Mouse (Mus musculus) adrenal gland, adult (tissue): Measurements from ENCODE around the gene Nps.

ENCODE experiments used
- DNase-seq, 2 experiments: peaks; one replicate each; pipeline ENCODE4 v3.0.0; 2022 to 2023; ENCODE audit warnings: low spot score in 1 of 2; ENCODE audit not compliant: inconsistent age in 2 of 2

Nps gene

DNA sequence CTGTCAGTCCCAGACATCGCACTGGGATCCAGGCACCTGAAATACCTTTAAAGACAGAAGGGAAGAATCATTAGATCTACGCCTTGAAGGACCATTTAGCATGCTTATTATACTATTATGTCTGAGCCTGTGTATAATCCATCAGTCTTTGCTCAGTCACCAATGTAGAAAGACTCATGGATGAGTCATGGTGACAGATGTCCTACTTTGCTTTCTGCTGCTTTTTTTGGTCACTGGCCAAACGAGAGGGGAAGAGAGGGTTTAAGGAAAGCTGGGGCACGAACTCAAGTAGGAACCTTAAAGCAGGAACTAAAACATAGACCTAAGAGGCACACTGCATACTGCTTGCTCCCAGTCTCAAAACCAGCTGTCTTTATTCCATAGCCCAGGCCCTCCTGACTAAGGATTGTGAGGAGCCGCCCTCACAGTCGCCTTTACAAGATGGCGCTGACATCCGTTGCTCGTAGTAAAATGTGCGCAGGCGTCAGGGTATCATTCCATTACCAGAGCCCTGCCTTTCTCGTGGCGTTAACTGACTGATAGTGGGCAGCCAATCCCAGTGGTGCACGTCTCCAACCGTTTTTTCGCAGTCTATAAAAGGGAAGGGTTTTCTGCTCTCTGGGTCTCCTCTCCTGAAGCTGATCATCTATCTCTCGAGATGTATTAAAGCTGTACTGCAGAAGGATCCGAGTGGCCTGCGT is at the start of gene Nps:
TSS of gene Nps (plus strand) at position 651 of the 701 bp plus-strand sequence.
- DNase-seq = peak in 1 of 2 experiments; percentile 64

DNA sequence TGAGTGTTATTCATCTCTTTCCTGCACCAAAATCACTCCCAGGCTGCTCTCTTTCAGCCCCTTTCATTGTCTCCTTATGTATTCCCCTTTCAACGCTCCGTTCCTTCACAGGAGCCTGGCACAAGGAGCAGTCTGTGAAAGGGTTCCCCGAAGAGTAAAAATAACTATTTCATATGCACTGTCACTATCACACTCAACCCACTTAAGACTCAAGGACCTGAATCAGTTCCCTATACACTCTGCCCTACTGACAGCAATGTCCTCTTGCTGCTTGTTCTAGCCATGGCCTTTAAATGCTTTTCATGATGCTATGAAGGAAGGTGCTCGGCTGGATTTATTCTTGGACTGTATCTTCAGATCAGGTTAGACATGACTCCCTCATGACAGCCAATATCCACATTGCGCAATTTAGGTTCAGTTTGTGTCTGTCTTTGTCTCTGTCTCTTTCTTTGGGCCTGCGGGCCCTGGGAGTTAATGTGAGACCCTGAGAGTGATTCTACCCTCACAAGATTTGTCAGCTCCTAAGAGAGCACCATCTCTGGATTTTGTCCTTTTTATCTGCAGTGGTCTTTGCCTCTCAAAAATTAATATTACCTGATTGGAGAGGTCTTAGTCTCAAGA is 49.4 kb upstream of the Nps start:
- no peak for DNase-seq

DNA sequence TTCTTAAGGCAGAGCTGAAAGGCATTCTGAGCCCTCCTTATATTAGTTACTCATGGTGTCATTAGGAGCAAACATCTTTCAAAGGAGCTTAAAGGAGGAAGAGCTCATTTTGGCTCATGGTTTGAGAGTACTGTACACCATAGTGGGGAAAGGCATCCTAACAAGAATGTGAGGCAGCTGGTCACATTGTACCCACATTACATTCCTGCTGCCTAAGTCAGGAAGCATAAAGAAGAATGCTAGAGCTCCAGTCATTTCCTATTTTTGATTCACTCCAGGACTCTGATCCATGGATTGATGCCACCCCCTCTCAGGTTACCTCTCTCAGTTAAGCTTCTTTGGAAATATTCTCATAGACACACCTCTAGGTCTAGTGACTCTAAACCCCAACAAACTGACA is 48.2 kb upstream of the Nps start:
- DNase-seq = no peak

DNA sequence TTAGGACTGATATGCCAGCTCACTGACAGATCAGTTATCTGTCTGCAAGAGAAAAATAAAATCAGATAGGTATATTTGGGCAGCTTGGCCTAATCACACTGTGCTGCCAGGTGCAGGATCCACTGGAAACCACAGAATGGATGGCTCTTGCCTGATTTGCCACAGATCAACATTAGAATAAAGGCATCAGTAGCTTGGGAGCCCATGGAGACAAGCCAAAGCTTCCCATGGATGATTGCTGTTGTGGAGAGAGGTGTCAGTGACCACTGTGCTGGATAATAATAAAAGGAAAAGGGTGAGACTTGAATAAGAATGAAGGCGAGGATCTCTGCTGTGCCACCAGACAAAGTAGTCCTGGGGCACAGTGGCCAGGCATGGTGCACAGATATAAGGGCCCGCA is 47.7 kb upstream of the Nps start:
- DNase-seq = no peak

DNA sequence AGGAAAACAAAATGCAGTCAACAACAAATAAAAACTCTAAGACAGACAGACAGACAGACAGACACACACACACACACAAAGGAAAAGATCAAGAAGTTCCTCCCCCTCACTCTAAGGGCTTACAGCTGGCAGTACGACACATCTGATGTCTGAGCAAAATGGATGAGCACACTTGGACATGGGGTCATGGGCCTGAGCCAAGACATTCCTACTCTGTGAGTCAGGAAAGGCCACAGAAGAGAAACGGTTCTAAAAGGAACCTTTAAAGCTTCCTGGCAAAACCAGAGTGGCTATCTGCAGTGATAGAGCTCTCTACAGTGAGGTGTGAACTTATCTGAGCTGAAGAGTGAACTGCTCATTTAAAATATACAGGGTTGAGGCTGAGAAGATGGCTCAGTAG is 46.0 kb upstream of the Nps start:
- DNase-seq = peak; percentile 90 to 92

DNA sequence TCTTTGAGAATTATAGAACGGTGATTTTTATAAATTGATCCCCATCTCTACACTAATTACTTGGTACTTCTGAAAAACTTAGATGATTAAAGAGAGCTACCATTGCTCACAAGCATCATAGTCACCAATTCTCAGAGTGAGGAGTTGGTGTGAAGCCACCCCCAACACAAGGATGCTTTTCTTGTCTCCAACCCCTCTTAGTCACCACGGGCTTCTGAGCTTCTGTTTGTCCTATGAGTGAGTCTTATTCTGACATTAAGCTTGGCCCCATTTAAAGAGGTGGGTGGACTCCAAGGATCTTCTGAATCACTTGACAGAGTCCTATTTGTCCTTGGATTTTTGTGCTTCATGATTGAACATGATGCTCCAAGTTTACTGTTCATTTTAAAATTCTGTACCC is 37.0 kb upstream of the Nps start:
- no peak for DNase-seq

DNA sequence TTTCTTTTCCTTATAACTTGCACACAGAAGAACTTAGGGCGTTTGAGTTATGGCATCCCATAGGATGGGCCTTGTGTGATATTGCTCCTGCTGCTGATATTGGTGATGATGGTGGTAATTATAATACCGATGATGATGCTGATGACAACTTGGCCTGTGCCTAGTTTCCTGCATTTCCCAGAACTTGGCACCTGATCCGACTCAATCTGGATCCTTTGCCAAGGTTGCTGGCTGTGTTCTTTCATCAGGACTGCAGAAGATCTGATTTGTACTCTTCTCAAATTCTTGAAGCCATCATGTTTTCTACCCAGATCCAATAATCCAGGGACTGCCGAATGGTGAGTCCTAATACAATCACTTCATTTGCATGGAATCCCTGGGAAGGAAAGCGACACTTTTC is 32.5 kb upstream of the Nps start:
- DNase-seq = no peak

DNA sequence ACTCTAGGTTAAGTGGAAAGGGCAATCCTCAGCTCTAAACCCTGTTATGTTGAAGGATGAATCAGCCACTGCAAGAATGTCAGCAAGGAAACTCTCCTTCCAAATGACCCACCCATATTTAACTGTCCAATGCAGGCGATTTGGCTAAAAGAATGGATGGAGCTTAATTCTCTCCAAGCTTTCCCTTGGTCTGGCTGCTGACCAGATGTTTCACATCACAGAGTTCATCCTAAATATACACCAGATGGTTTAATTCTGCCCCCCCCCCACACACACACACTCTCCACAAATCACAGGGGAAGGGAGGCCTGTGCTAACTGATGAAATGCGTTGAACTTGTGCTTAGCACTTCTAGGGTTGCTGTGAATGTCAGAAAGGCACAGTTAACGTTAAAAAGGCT is 21.4 kb upstream of the Nps start:
- DNase-seq = no peak

DNA sequence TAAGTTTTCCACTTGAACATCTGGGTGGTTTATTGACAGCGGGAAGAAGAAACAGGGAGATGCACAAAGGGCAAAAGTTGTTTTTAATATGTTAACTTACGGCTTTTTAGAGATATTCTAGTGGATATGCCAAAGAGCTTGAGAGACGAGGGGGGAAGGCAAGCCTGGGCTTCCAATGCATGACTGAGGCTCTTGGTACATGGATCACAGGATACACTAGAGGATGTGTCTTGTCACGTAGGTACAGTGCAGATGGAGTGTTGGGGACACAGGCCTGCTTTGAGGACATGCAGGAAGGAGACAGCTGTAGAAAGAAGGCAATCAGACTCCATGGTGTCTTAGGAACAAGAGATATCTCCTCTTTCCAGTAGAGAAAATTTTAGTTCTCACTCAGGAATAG is 19.1 kb upstream of the Nps start:
- DNase-seq = no peak

DNA sequence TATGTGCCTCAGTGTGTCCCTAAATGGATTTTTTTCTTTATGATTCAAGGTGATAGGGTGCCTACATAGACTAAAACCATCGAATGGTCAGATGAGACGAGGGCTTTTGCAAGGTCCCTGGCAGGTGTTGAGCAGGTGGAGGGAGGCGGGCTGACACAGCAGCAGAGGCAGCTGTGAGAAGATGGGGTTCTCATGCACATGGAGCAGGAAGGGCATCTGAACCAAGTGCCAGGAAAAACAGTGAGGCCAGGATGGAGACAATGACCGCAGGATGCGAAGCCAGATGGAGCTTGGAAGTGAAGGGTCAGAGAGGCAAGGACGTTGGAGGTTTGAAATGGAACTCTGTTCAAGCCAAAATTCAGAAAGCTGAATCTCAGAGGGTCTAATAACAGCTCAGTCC is 18.5 kb upstream of the Nps start:
- DNase-seq = no peak

DNA sequence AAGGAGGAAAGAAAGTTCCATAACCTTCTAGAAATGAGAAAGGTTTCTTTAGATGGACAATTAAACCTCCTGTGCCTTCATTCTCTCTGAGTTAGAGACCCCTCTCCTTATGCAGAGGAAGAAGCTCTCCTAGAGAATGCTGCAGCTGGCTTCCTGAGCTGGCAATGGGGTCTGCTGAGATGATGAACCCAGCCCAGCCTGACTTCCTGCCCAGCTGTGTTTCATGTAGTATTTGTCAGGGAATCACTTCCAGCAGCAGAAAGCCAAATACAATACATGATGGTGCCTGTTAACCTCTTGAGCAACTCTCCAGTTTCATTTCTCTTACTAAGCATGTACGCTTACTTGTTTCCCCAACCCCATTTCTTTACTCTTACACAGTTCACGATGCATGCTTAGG is 17.9 kb upstream of the Nps start:
- no peak for DNase-seq

DNA sequence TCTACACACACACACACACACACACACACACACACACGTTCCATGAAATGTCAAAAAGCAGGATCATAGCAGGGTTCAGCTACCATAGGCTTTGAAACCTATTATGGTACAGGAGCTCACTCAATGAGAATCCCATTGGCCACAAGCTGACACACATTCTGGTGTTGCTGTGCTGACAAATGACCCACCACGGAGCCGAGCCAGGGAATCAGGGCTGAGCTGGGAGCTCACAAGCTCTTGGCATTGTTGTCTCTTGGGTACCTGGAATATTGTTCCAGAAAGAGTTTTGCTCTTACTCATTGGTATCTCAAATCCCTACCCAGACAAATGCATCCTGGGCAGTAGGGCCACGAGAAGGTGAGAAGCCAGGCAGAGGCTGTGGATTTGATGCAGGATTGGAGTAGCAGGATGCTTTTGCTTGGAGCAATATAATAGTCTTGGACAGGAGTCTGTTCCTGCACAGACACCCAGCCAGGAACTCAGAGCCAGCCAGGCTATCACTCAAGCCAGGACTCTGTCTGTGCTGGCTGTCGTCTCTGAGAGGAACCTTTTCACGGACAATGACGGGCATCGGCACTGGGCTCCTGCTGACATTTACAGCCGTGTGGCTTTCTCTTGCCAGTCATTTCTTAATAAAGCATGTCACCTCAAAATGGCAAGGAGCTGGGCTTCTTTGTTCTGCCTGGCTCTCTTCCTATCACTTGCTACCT is 14.2 kb upstream of the Nps start:
- DNase-seq = peak in 1 of 2 experiments; percentile 22

DNA sequence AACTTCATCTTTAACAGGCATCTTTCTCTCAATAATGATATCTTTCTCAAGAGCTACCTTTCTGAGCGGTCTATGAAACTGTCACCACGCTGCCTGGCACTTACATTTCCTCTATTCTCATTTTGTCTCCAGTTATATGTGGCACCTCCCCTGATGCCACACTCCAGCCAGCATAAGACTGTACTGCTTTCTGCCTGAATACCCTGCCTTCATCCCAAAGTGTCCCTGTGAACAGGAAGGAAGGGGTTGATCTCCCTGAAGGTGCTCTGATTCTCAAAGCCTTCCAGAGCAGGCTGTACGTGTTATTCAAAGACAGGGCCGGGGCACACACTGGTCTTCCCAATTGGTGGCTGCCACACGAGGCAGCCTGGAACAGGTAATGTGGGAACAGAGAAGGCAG is 12.1 kb upstream of the Nps start:
- DNase-seq = no peak

DNA sequence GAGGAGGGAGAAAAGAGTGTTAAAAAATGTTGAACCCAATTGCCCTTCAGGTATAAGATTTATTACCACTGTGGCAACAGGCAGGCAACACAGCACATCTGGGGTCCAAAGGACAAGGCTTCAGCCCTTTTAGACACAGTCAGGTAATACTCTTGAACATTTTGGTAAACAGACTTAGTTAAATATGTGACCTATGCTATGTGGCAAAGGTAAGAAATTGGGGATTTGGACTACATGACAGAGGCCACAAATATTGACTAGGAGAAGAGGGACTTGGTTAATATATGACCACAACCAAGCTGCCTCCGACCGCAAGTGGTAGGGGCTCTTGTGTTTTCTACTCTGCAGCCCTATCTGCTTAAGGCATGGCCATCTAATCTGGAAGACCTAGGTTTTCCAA is 5.3 kb upstream of the Nps start:
- no peak for DNase-seq

DNA sequence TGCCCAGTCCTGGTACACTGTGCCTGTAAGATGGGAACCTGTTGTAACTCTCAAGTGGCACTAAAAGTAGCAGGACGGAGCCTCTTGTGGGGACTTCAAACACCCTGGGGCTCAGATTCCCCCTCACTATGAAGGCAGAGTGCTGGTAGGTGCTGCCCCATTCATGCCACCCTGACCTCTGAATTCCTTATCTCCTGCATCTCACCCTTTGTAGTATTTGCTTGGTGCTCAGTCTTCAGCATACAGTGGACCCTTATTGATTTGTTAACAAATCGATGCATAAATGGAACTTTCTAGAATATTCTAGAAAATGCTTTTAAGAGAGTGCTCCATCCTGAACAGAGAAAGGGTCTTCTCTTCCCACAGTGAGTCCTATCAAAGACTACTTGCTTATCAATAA is 4.1 kb upstream of the Nps start:
- DNase-seq = no peak

DNA sequence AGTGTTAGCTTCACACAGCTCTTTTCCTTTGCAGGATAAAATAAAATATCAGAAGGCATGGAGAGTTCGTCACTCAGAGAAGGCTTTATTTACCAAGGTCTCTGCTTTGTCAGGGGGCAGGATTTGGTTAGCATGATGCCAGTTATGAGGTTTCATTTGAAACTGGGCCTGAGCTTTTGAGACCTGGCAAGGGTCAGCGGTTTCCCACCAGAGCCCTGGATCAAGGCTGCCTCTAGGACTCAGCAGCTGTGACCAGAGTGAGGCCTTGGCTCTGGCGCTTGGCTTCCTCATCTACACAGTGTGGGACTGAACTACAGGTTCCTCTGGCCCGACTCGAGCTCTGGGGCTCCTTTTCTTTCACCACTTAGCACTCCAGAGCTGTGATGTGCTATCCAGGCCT is 12.5 kb downstream of the Nps start:
- no peak for DNase-seq

DNA sequence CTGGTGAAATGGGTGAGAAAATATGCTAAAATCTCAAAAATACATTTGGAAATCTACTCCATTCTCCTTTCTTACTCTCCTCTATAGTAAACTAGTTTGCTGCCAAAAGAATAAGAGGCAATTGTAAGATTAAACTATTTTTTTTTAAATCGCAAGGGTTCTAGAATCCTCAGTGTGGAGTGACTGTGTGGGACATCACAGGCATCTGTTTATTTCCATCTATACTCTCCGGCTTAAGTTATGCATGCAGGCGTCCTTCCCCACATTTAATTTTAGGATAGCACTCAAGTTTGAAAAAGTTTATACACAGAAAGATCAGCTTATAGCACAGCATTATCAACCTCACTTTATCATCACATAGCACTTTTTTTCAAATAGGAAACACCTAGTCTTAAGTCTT is 24.7 kb downstream of the Nps start:
- no peak for DNase-seq

DNA sequence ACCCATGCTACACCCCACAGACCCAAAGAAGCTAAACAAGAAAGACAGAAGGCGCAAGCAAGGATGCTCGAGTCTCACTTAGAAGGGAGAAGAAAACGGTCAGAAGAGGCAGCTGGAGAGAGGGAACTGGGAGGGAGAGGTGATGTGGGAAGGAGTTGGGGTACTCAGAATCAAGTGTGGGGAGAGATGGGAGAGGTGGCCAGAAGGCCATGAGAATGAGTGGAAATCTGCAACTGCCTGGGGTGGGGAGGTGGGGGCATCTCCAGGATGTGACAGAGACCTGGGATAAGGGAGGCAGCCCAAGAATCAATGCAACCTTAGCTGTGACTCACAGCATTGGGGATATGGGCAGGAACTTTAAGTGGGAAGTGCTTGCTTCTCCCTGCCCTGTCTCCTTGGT is 31.5 kb downstream of the Nps start:
- no peak for DNase-seq

DNA sequence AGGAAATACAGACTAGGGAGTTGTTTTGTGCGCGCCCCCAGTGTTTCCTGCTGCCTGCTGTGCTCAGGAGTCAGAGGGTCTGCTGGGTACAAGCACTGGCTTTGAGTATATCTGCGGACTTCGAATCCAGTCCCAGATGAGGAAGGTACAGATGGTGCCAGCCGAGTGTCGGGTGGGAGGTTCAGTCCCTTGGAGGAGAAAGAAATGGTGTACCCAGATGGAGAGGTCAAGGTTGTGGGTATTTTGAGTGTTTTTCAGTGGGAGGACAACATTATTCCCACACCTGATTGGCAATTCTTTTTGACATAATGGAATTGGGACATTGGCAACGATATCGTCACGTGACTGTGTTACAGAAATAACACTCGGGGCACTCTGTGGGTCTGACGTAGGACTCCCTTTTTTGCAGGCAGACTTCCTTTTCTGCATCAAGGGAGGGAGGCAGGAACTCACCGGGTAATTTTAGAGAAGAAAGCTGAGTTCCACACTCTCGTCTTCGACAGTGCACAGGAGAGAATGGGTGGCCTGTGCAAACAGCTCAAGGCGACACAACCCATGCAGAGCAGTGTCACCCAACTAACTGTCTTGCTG is 33.2 kb downstream of the Nps start:
- no peak for DNase-seq

DNA sequence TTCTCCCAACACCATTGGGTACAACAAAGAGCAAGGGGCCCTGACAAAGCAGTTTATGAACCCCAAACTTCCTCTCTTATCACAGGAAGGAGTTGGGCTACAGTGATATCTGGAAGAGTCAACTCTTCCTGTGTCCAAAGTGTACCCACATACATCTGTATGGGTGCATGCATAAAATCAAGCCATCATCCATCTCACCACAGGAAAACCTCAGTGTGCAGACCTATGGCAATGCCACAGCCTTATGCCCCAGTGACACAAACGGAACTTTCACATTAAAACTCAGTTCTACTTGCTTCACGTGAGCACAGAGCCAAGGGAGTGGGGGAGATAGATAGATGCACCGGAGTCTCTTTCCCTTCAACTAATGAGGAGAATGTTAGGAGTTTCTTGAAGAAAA is 36.0 kb downstream of the Nps start:
- DNase-seq = no peak

DNA sequence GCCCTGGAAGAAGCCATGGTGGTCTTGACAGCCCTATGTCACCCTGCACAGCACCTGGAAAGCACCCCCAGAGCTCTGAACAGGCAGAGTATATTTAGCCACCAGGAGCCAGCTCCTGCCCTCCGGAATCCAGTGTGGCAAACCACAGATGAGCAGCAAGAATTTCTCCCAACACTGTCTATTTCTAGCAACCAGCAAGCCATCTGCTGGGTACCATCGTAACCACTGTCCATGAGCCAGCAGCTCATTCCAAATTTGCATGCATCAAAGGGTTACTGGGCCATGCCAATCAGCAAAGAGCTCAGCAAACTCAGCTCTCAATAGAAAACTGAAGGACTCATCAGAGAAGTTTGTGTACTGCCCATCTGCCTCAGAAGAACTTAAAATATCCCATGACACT is 46.0 kb downstream of the Nps start:
- DNase-seq = no peak
